Mouse (Mus musculus) hindbrain, embryonic 11.5 days (tissue): ENCODE measurements around the gene Grid1. TPM values are rescaled to one million over a fixed set of nuclear protein-coding genes. Genes with fewer than 3 reads are reported as not detected.

Experiments
- ATAC-seq: fragments of 200-750 bp; cut with Nextera tagmentation; 2 replicates; pipeline ENCODE4 v1.8.0; 2017; ENCODE audit warnings: mild to moderate bottlenecking, moderate TSS enrichment, moderate library complexity; ENCODE audit not compliant: low FRiP score
- DNase-seq: peaks from one replicate; pipeline ENCODE4 v3.0.0-alpha.2; 2015; ENCODE audit warnings: low spot score
- H3K27ac ChIP-seq: fragments of 300-500 bp; sonication (generic); 2 replicates; pipeline ENCODE4 v1.5.1; 2014; ENCODE audit warnings: mild to moderate bottlenecking, low read depth, low read length
- H3K27me3 ChIP-seq: fragments of 300-500 bp; sonication (generic); 2 replicates; pipeline ENCODE4 v1.6.1; 2014; ENCODE audit warnings: mild to moderate bottlenecking, low read length, moderate library complexity, mixed read lengths; ENCODE audit not compliant: control insufficient read depth, insufficient read depth
- H3K36me3 ChIP-seq: fragments of 300-500 bp; sonication (generic); 2 replicates; pipeline ENCODE4 v1.6.1; 2014; ENCODE audit warnings: mild to moderate bottlenecking, low read length, moderate library complexity, mixed read lengths; ENCODE audit not compliant: control insufficient read depth, insufficient read depth
- H3K4me1 ChIP-seq: fragments of 300-500 bp; sonication (generic); replicated peaks from 2 replicates; pipeline ENCODE4 v1.6.1; 2014; ENCODE audit warnings: low read length, mixed read lengths; ENCODE audit not compliant: control insufficient read depth, insufficient read depth
- H3K4me2 ChIP-seq: fragments of 300-500 bp; sonication (generic); replicated peaks from 2 replicates; pipeline ENCODE4 v1.6.1; 2014; ENCODE audit warnings: mild to moderate bottlenecking, low read depth, low read length
- H3K4me3 ChIP-seq: fragments of 300-500 bp; sonication (generic); 2 replicates; pipeline ENCODE4 v1.5.1; 2014; ENCODE audit warnings: low read depth, low read length
- H3K9ac ChIP-seq: fragments of 300-500 bp; sonication (generic); 2 replicates; pipeline ENCODE4 v1.6.1; 2014; ENCODE audit warnings: low read depth, low read length
- H3K9me3 ChIP-seq: fragments of 300-500 bp; sonication (generic); 2 replicates; pipeline ENCODE4 v1.6.1; 2016; ENCODE audit warnings: low read length; ENCODE audit not compliant: control insufficient read depth
- WGBS: fragments of 180-500 bp; shearing (Covaris S2); extraction: QIAGEN DNeasy Blood & Tissue Kit; methylation state at CpG from one replicate; pipeline ENCODE4 v1.1.7; 2014; 5-methylcytosine and 5-hydroxymethylcytosine counted together
- polyA plus RNA-seq: library from polyadenylated mRNA; unstranded; fragments of >200 nt; fragmentation: Nextera tagmentation; extraction: Ambion mirVana; gene quantifications from 2 replicates; pipeline ENCODE4 v1.2.1, GENCODE M21; 2014

Gene Grid1
- polyA plus RNA-seq, 1 experiment from 2014 or later: 0.54 TPM

GRCm38 (mm10) chr14:35313380-35314299 is 493.7 kb downstream of the Grid1 start:
- H3K4me2 ChIP-seq: no peak overlapping the region
- no peaks in the 10 kb centered on the region for H3K4me1 ChIP-seq
- H3K27me3 ChIP-seq: no peaks in the 10 kb centered on the region
- peak; percentile 62 for ATAC-seq
- no peak overlapping the region for H3K4me3 ChIP-seq
- no peaks in the 10 kb centered on the region for H3K36me3 ChIP-seq
- H3K9me3 ChIP-seq: no peaks in the 10 kb centered on the region
- no peak overlapping the region for H3K27ac ChIP-seq
- DNase-seq: peak; percentile 8
- WGBS: 60% methylated on average over 5 of the region's 5 CpGs
- no peak overlapping the region for H3K9ac ChIP-seq

- H3K27me3 ChIP-seq: no peaks in the 10 kb centered on the region
- DNase-seq (peak; percentile 44), ATAC-seq (no peak)
- no peak overlapping the region for H3K4me2 ChIP-seq
- no peaks in the 10 kb centered on the region for H3K9me3 ChIP-seq
- H3K36me3 ChIP-seq: no peaks in the 10 kb centered on the region
- H3K9ac ChIP-seq: no peak overlapping the region
- 93% methylated on average over 1 of the region's 1 CpGs for WGBS
- H3K4me3 ChIP-seq: no peak overlapping the region
- no peak overlapping the region for H3K27ac ChIP-seq
- H3K4me1 ChIP-seq: no peaks in the 10 kb centered on the region
Measured at GRCm38 (mm10) chr14:35326306-35326705, 506.4 kb downstream of the Grid1 start.

- Histone ChIP-seq H3K4me3 (no peak overlapping the region), H3K27me3 (no peaks in the 10 kb centered on the region), H3K9me3 (no peaks in the 10 kb centered on the region), H3K27ac (no peak overlapping the region), H3K4me2 (no peak overlapping the region), H3K9ac (no peak overlapping the region), H3K36me3 (no peaks in the 10 kb centered on the region), H3K4me1 (no peaks in the 10 kb centered on the region)
- ATAC-seq (no peak), DNase-seq (no peak)
- 91% methylated on average over 3 of the region's 3 CpGs for WGBS
Measured at GRCm38 (mm10) chr14:35336561-35336960, 516.7 kb downstream of the Grid1 start.

- DNase-seq (no peak), ATAC-seq (no peak)
- H3K27me3 ChIP-seq: no peaks in the 10 kb centered on the region
- no peak overlapping the region for H3K4me3 ChIP-seq
- H3K4me1 ChIP-seq: no peaks in the 10 kb centered on the region
- no peak overlapping the region for H3K4me2 ChIP-seq
- 72% methylated on average over 3 of the region's 3 CpGs for WGBS
- no peaks in the 10 kb centered on the region for H3K9me3 ChIP-seq
- H3K36me3 ChIP-seq: no peaks in the 10 kb centered on the region
- no peak overlapping the region for H3K27ac ChIP-seq
- H3K9ac ChIP-seq: no peak overlapping the region
Measured at GRCm38 (mm10) chr14:35356011-35356410, 536.1 kb downstream of the Grid1 start.

GRCm38 (mm10) chr14:35356480-35357085 is 536.7 kb downstream of the Grid1 start:
- ATAC-seq: no peak
- Histone ChIP-seq H3K4me3 (no peak overlapping the region), H3K4me1 (no peaks in the 10 kb centered on the region), H3K36me3 (no peaks in the 10 kb centered on the region), H3K27ac (no peak overlapping the region), H3K27me3 (no peaks in the 10 kb centered on the region), H3K9ac (no peak overlapping the region), H3K9me3 (no peaks in the 10 kb centered on the region), H3K4me2 (no peak overlapping the region)
- WGBS: 81% methylated on average over 6 of the region's 6 CpGs
- DNase-seq: no peak

GRCm38 (mm10) chr14:35358136-35358821 is 538.4 kb downstream of the Grid1 start:
- H3K36me3 ChIP-seq: no peaks in the 10 kb centered on the region
- no peaks in the 10 kb centered on the region for H3K27me3 ChIP-seq
- H3K4me3 ChIP-seq: no peak overlapping the region
- no peak for DNase-seq
- H3K9ac ChIP-seq: no peak overlapping the region
- H3K27ac ChIP-seq: no peak overlapping the region
- ATAC-seq: no peak
- H3K4me1 ChIP-seq: no peaks in the 10 kb centered on the region
- H3K9me3 ChIP-seq: no peaks in the 10 kb centered on the region
- no peak overlapping the region for H3K4me2 ChIP-seq
- 57% methylated on average over 7 of the region's 7 CpGs for WGBS

GRCm38 (mm10) chr14:35365177-35365944 is 545.5 kb downstream of the Grid1 start:
- Histone ChIP-seq H3K9ac (no peak overlapping the region), H3K27me3 (no peaks in the 10 kb centered on the region), H3K4me1 (no peaks in the 10 kb centered on the region), H3K27ac (no peak overlapping the region), H3K4me2 (no peak overlapping the region), H3K36me3 (no peaks in the 10 kb centered on the region), H3K9me3 (no peaks in the 10 kb centered on the region), H3K4me3 (no peak overlapping the region)
- no peak for ATAC-seq
- DNase-seq: no peak
- WGBS: 74% methylated on average over 8 of the region's 8 CpGs

- H3K9me3 ChIP-seq: no peaks in the 10 kb centered on the region
- no peaks in the 10 kb centered on the region for H3K4me1 ChIP-seq
- H3K4me3 ChIP-seq: no peak overlapping the region
- 85% methylated on average over 3 of the region's 3 CpGs for WGBS
- no peak overlapping the region for H3K9ac ChIP-seq
- H3K4me2 ChIP-seq: no peak overlapping the region
- ATAC-seq: no peak
- H3K27me3 ChIP-seq: no peaks in the 10 kb centered on the region
- H3K27ac ChIP-seq: no peak overlapping the region
- DNase-seq: no peak
- H3K36me3 ChIP-seq: no peaks in the 10 kb centered on the region
Measured at GRCm38 (mm10) chr14:35374374-35374773, 554.5 kb downstream of the Grid1 start.
